Comparison of ENCODE assay signal across 8 mouse cellular contexts in genomic region chr12:32819823-32820605, GRCm38 (mm10). TPM values are rescaled to one million over a fixed set of nuclear protein-coding genes. Genes with fewer than 3 reads are reported as not detected.
DNase-seq lines count a peak whose midpoint lies in the region; ATAC-seq lines count a peak whose summit lies in the region.

No protein-coding gene starts in this region.

- H3K27me3 ChIP-seq in hindbrain, embryonic 16.5 days (replicated peaks; ENCODE audit: control insufficient read depth, insufficient read depth, low read length), result no peaks in the 10 kb centered on the region

- peaks cover 41% of the 10 kb centered on the region for H3K79me2 ChIP-seq in macrophage (ENCODE audit: inconsistent target)

- peak overlapping the region; percentile 96 for H3K27ac ChIP-seq in hindbrain, embryonic 16.5 days (ENCODE audit: low read depth, low read length)
- H3K27ac ChIP-seq in macrophage, result peak overlapping the region; percentile 96

- H3K4me2 ChIP-seq in hindbrain, embryonic 16.5 days (ENCODE audit: low read length), result peak overlapping the region; percentile 62

- peak; percentile 92 for DNase-seq in WW6 (ENCODE audit: low read depth, low spot score)
- peak; percentile 96 to 98 for DNase-seq in cerebellum, postnatal 4 days (ENCODE audit: low spot score in 2 of 2)
- peak; percentile 99 for DNase-seq in gastrocnemius, adult 18-20 months (ENCODE audit: low spot score)
- DNase-seq in left cerebral cortex, adult 18-20 months (ENCODE audit: low spot score in 2 of 2), result peak; percentile 96 to 97
- peak; percentile 98 for DNase-seq in right cerebral cortex, adult 18-20 months
- peak; percentile 92 for DNase-seq in urinary bladder, postnatal 10 days (ENCODE audit: low spot score)

- peaks cover 2% of the 10 kb centered on the region; the same call in 1 of the 2 replicates for H3K36me3 ChIP-seq in hindbrain, embryonic 16.5 days (ENCODE audit: control insufficient read depth, insufficient read depth, low read length)
- H3K36me3 ChIP-seq in macrophage (ENCODE audit: inconsistent target), result peaks cover 8% of the 10 kb centered on the region; the same call in 1 of the 2 replicates

- under 1% methylated on average over 47 of the region's 80 CpGs for WGBS in hindbrain, embryonic 16.5 days
- WGBS in macrophage (ENCODE audit: missing documents), result 2% methylated on average over 47 of the region's 80 CpGs

- ATAC-seq in hindbrain, embryonic 16.5 days, result peak; percentile 97

- peak overlapping the region; percentile 88 for H3K9ac ChIP-seq in hindbrain, embryonic 16.5 days (ENCODE audit: low read depth, low read length)

- peak overlapping the region; percentile 76 for H3K4me3 ChIP-seq in hindbrain, embryonic 16.5 days (ENCODE audit: low read length)
- peak overlapping the region; percentile 34 for H3K4me3 ChIP-seq in macrophage (ENCODE audit: inconsistent target)

- H3K9me3 ChIP-seq in hindbrain, embryonic 16.5 days (ENCODE audit: control insufficient read depth, low read length), result no peaks in the 10 kb centered on the region

- peaks cover 10% of the 10 kb centered on the region for H3K4me1 ChIP-seq in hindbrain, embryonic 16.5 days (ENCODE audit: control insufficient read depth, insufficient read depth, low read depth, low read length)

RNA-seq across cellular contexts. Expression of gene Nampt, which starts 0.7 kb away (rescaled TPM):
- total RNA-seq in gastrocnemius, adult 18-20 months (2021), result 10 to 100 TPM; 74.1 to 88.1 TPM
- 31.8 and 32.3 TPM in 2 replicates for polyA plus RNA-seq in hindbrain, embryonic 16.5 days (2015; fragmentation: Nextera tagmentation; extraction: Ambion mirVana)
- 10 to 100 TPM; 30.9 to 34.4 TPM for total RNA-seq in left cerebral cortex, adult 18-20 months (2021)
- 100 to 1,000 TPM in 23 of 26 experiments, 10 to 100 TPM in 3; 88.3 to 462 (median 167) TPM for total RNA-seq in macrophage (2018; cell fraction: chromatin; rRNA removed)
- 100 to 1,000 TPM in 24 of 26 experiments, 10 to 100 TPM in 2; 97.7 to 225 (median 165) TPM for total RNA-seq in macrophage (2018; cell fraction: cytosol; rRNA removed)
- total RNA-seq in macrophage (2018; cell fraction: nucleus; rRNA removed), result 100 to 1,000 TPM in 24 of 26 experiments, 10 to 100 TPM in 2; 64.3 to 336 (median 194) TPM
- 78.6 to 170 TPM (median 118 TPM) in 3 replicates for polyA plus RNA-seq in macrophage (2018)

Comparison
In these comparisons a context has a peak if more than half of its experiments do, and no peak if none do; other contexts are left out.
1. Peak in every context shown above with its lines: DNase-seq, ATAC-seq, H3K4me3 ChIP-seq and H3K27ac ChIP-seq.